Mouse (Mus musculus): Measurements from ENCODE around the gene Usp9x. TPM values are rescaled to one million over a fixed set of nuclear protein-coding genes. Genes with fewer than 3 reads are reported as not detected.

The Usp9x gene
- 126 TPM for total RNA-seq (2023)

DNA sequence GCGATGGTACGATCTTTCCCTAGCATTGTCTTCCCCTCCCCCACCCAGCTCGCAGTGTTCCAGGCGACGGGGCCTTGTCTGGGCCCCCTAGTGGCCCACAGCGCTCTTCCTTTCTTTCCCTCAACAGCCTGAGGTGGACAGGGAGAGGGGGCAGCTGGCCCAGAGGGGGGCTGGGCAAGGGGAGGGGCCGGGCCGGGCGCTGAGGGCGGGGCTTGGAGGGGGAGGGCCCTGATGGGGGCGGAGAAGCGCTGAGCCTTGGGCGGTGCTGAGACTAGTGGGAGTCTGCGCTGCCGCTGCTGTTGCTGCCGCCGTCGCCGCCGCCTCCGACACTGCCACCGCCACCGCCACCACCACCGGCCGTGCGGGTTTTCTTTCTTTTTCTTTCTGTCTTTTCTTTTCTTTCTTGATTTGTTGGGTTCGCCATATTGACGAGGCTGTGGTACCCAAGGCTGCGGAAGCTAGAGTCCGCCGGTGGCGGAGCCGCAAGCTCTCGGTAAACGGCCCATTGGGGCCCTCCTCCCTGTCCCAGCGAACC lies at the start of gene Usp9x:
Gene Usp9x, plus strand, starts transcription at position 258 of the 535 bp plus-strand sequence.

Other genes with a start within 250 kb of the Usp9x start
- gene Ddx3x, start 209.5 kb downstream of the Usp9x start, total RNA-seq (2023): 460 TPM